8 mouse cellular contexts compared by ENCODE assay signal in genomic region chr6:97806781-97807743, GRCm38 (mm10). TPM values are rescaled to one million over a fixed set of nuclear protein-coding genes. Genes with fewer than 3 reads are reported as not detected.
DNase-seq lines count a peak whose midpoint lies in the region; ATAC-seq lines count a peak whose summit lies in the region.

Gene Mitf (plus strand): TSS chr6:97807052.

- peak; percentile 94 to 98 for DNase-seq in adrenal gland, adult (ENCODE audit: inconsistent age in 2 of 2, low spot score in 1 of 2)
- DNase-seq in embryo, embryonic 10.5 days (ENCODE audit: low spot score): peak; percentile 95
- DNase-seq in gastrocnemius, postnatal 14 days: peak; percentile 93
- peak; percentile 91 to 93 for DNase-seq in left cerebral cortex, postnatal 10 days (ENCODE audit: extremely low spot score in 1 of 2, low spot score in 2 of 2)
- peak; percentile 90 for DNase-seq in right cerebral cortex, postnatal 25 days
- peak; percentile 83 to 88 for DNase-seq in urinary bladder, postnatal 4 days (ENCODE audit: low spot score in 2 of 2)

- peak; percentile 99 for ATAC-seq in inflammation-experienced regulatory T-cells, adult 6 months
- ATAC-seq in megakaryocyte-erythroid progenitor cell, adult 5-6 weeks (replicated peaks; ENCODE audit: low FRiP score, low TSS enrichment, poor library complexity, severe bottlenecking): peak; percentile 98

- intact Hi-C loops in gastrocnemius, postnatal 14 days (cut with DNase I; ENCODE audit: low total_unique reads): no loop called here
- intact Hi-C loops in left cerebral cortex, postnatal 10 days (cut with DNase I): no loop called here

RNA-seq across cellular contexts. Expression of gene Mitf, which starts in this region (rescaled TPM):
- total RNA-seq in gastrocnemius, postnatal 14 days (2021): 1 to 10 TPM; 5.7 to 6.0 TPM
- under 1 TPM; 0.11 to 0.56 (median 0.36) TPM for polyA plus RNA-seq in inflammation-experienced regulatory T-cells, adult 6 months (2017; shearing (Covaris generic))
- total RNA-seq in left cerebral cortex, postnatal 10 days (2021): 1 to 10 TPM; 3.2 to 3.6 TPM
- total RNA-seq in megakaryocyte-erythroid progenitor cell, adult 5-6 weeks (2014; fragmentation: Nextera tagmentation): 1.0 and 1.7 TPM in 2 replicates
- total RNA-seq in megakaryocyte-erythroid progenitor cell, adult 5-6 weeks (2017): 1.6 and 2.8 TPM in 2 replicates

Comparison
In these comparisons a context has a peak if more than half of its experiments do, and no peak if none do; other contexts are left out.
1. Peak in every context shown above with its lines: DNase-seq and ATAC-seq.
2. Peak in ATAC-seq in inflammation-experienced regulatory T-cells, adult 6 months; RNA of the gene not detected or under 1 TPM.